9 mouse cellular contexts compared by ENCODE assay signal in the genomic region with DNA sequence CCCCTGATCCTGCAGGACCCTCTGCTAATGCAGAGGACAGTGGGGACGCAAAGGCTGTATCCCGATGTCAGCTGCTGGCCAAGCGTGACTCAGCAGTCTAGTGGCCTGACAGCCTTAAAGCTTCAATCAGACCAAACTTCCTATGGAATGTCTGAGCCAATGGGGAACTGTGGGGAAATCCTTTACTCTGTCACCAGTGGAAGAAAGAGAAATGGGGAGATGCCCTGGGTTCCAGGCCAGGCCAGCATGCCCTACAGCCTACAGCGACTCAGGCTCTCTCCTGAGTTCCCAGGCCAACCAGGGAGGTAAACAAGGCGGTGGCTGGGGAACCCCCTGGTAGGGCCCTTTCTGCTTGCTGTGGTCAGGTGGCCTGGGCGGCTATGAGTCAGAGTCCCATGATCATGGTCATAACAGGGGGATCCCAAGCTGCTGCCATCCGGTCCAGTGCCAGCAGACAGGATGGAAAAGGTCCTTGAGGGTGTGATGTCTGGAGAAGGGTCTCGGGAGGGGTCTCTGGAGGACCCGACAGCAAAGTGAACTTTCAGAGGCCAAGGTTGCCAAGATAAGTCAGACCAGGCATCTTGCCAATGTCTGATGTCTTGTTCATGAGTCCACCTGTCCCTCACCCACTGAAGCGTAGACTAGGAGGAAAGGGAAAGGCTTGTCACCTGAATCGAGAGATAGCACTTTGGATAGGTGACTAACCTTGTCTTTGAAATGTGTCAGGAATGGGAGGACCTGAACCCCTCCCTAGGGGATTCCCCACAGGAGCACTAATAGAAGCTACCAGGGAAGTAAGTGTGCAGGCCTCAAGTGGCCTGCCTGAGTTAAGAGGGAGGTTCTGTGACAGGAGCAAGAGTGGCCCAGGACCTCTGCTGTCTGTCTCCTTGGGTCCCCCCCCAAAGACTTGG. TPM values are rescaled to one million over a fixed set of nuclear protein-coding genes. Genes with fewer than 3 reads are reported as not detected.
DNase-seq lines count a peak whose midpoint lies in the region; ATAC-seq lines count a peak whose summit lies in the region.
"Had no signal": no experiment of that assay in that cellular context is flagged by ENCODE, and none has a peak within 500 bp of the region (broad histone marks: within the 10 kb centered on the region; RNA-seq: fewer than 3 reads in every experiment).

No protein-coding gene starts in this region.

- peaks cover 62% of the 10 kb centered on the region for H3K4me1 ChIP-seq in kidney, embryonic 15.5 days
- peaks cover 76% of the 10 kb centered on the region for H3K4me1 ChIP-seq in megakaryocyte, embryonic 14.5 days
- peaks cover 22% of the 10 kb centered on the region for H3K4me1 ChIP-seq in hindbrain, embryonic 12.5 days

- no peaks in the 10 kb centered on the region; the same call in 1 of the 2 replicates for H3K36me3 ChIP-seq in kidney, embryonic 15.5 days
- peaks cover 23% of the 10 kb centered on the region for H3K36me3 ChIP-seq in megakaryocyte, embryonic 14.5 days (replicated peaks; ENCODE audit: low read length)
- 0 out of 2 replicates have a peak, but pooled peaks cover under 1% of the 10 kb centered on the region for H3K36me3 ChIP-seq in hindbrain, embryonic 12.5 days

- DNase-seq in retina, postnatal 1 day = peak; percentile 53
- no peak for DNase-seq in retina, embryonic 14.5 days (ENCODE audit: low spot score)
- peak; percentile 85 for DNase-seq in adrenal gland, postnatal 25 days
- DNase-seq in heart, adult 18-20 months = peak; percentile 92 to 93

- 0 out of 2 replicates have a peak overlapping the region, but pooled peaks have one; percentile 1 for H3K4me2 ChIP-seq in kidney, embryonic 15.5 days
- H3K4me2 ChIP-seq in hindbrain, embryonic 12.5 days (replicated peaks) = no peak overlapping the region
- H3K4me2 ChIP-seq: lung, embryonic 15.5 days had no signal

- no peaks in the 10 kb centered on the region for H3K27me3 ChIP-seq in kidney, embryonic 15.5 days
- no peaks in the 10 kb centered on the region for H3K27me3 ChIP-seq in megakaryocyte, embryonic 14.5 days (replicated peaks)
- no peaks in the 10 kb centered on the region; the same call in 1 of the 2 replicates for H3K27me3 ChIP-seq in hindbrain, embryonic 12.5 days
- H3K27me3 ChIP-seq: lung, embryonic 15.5 days had no signal

- no peak overlapping the region for H3K4me3 ChIP-seq in kidney, embryonic 15.5 days (replicated peaks)
- peak overlapping the region; percentile 84 for H3K4me3 ChIP-seq in megakaryocyte, embryonic 14.5 days (replicated peaks)
- no peak overlapping the region for H3K4me3 ChIP-seq in hindbrain, embryonic 12.5 days
- H3K4me3 ChIP-seq: lung, embryonic 15.5 days had no signal

- H3K27ac ChIP-seq in kidney, embryonic 15.5 days = peak overlapping the region; percentile 55
- H3K27ac ChIP-seq in hindbrain, embryonic 12.5 days = no peak overlapping the region
- H3K27ac ChIP-seq: lung, embryonic 15.5 days had no signal

- ATAC-seq in kidney, embryonic 15.5 days (replicated peaks; ENCODE audit: low FRiP score) = 0 out of 2 replicates have a peak, but pooled peaks have one; percentile 1
- no peak for ATAC-seq in erythroblast, adult 5-6 weeks (replicated peaks; ENCODE audit: low FRiP score, poor library complexity, severe bottlenecking)
- no peak for ATAC-seq in hindbrain, embryonic 12.5 days (ENCODE audit: low FRiP score)

- 46% methylated on average over 11 of the region's 11 CpGs for WGBS in kidney, embryonic 15.5 days
- WGBS in hindbrain, embryonic 12.5 days = 76% methylated on average over 11 of the region's 11 CpGs

- no peak overlapping the region for H3K9ac ChIP-seq in kidney, embryonic 15.5 days
- H3K9ac ChIP-seq in hindbrain, embryonic 12.5 days = no peak overlapping the region
- H3K9ac ChIP-seq: lung, embryonic 15.5 days had no signal

- no peaks in the 10 kb centered on the region for H3K9me3 ChIP-seq in kidney, embryonic 15.5 days (replicated peaks)
- H3K9me3 ChIP-seq in megakaryocyte, embryonic 14.5 days = no peaks in the 10 kb centered on the region
- no peaks in the 10 kb centered on the region for H3K9me3 ChIP-seq in hindbrain, embryonic 12.5 days (replicated peaks)
- H3K9me3 ChIP-seq: lung, embryonic 15.5 days had no signal

RNA-seq across cellular contexts. Expression of a gene that starts 2.4 kb away (rescaled TPM):
- 138 and 161 TPM in 2 replicates for total RNA-seq in adrenal gland, postnatal 25 days (2021)
- 10 to 100 TPM; 70.3 to 79.9 TPM for total RNA-seq in heart, adult 18-20 months (2021)
- polyA plus RNA-seq in kidney, embryonic 15.5 days (2015; fragmentation: Nextera tagmentation; extraction: Ambion mirVana) = 37.3 and 37.5 TPM in 2 replicates
- 119 and 130 TPM in 2 replicates for polyA plus RNA-seq in megakaryocyte, embryonic 14.5 days (2012; ENCODE audit: insufficient read depth, low replicate concordance)
- total RNA-seq in erythroblast, adult 5-6 weeks (2015; ENCODE audit: low replicate concordance) = 7.1 and 7.7 TPM in 2 replicates
- total RNA-seq in erythroblast, adult 5-6 weeks (2017; ENCODE audit: low replicate concordance) = 5.1 and 10.0 TPM in 2 replicates
- 45.1 and 52.8 TPM in 2 replicates for polyA plus RNA-seq in hindbrain, embryonic 12.5 days (2016; fragmentation: Nextera tagmentation; extraction: Ambion mirVana)

RNA-seq across cellular contexts. Expression of a gene that starts 2.5 kb away (rescaled TPM):
- 784 and 1,020 TPM in 2 replicates for total RNA-seq in adrenal gland, postnatal 25 days (2021)
- 100 to 1,000 TPM; 367 to 455 TPM for total RNA-seq in heart, adult 18-20 months (2021)
- 233 and 259 TPM in 2 replicates for polyA plus RNA-seq in kidney, embryonic 15.5 days (2015; fragmentation: Nextera tagmentation; extraction: Ambion mirVana)
- 154 and 155 TPM in 2 replicates for polyA plus RNA-seq in megakaryocyte, embryonic 14.5 days (2012; ENCODE audit: insufficient read depth, low replicate concordance)
- total RNA-seq in erythroblast, adult 5-6 weeks (2015; ENCODE audit: low replicate concordance) = 101 and 109 TPM in 2 replicates
- 596 and 621 TPM in 2 replicates for total RNA-seq in erythroblast, adult 5-6 weeks (2017; ENCODE audit: low replicate concordance)
- polyA plus RNA-seq in hindbrain, embryonic 12.5 days (2016; fragmentation: Nextera tagmentation; extraction: Ambion mirVana) = 231 and 234 TPM in 2 replicates

RNA-seq across cellular contexts. Expression of a gene that starts 25.3 kb away (rescaled TPM):
- 6.2 and 7.5 TPM in 2 replicates for total RNA-seq in adrenal gland, postnatal 25 days (2021)
- 10 to 100 TPM in 1 of 2 experiments, 1 to 10 TPM in 1; 5.9 to 10.2 TPM for total RNA-seq in heart, adult 18-20 months (2021)
- 1.4 and 1.9 TPM in 2 replicates for polyA plus RNA-seq in kidney, embryonic 15.5 days (2015; fragmentation: Nextera tagmentation; extraction: Ambion mirVana)
- 10.5 and 22.9 TPM in 2 replicates for polyA plus RNA-seq in megakaryocyte, embryonic 14.5 days (2012; ENCODE audit: insufficient read depth, low replicate concordance)
- total RNA-seq in erythroblast, adult 5-6 weeks (2015; ENCODE audit: low replicate concordance) = not detected in 2 replicates
- 2.2 TPM in 1 of 2 replicates, not detected in the other for total RNA-seq in erythroblast, adult 5-6 weeks (2017; ENCODE audit: low replicate concordance)
- 0.61 and 1.3 TPM in 2 replicates for polyA plus RNA-seq in hindbrain, embryonic 12.5 days (2016; fragmentation: Nextera tagmentation; extraction: Ambion mirVana)

RNA-seq across cellular contexts. Expression of a gene that starts 38.9 kb away (rescaled TPM):
- 10.5 and 15.0 TPM in 2 replicates for total RNA-seq in adrenal gland, postnatal 25 days (2021)
- total RNA-seq in heart, adult 18-20 months (2021) = 1 to 10 TPM; 2.4 to 3.0 TPM
- 19.3 and 20.0 TPM in 2 replicates for polyA plus RNA-seq in kidney, embryonic 15.5 days (2015; fragmentation: Nextera tagmentation; extraction: Ambion mirVana)
- 3.7 TPM in 1 of 2 replicates, not detected in the other for polyA plus RNA-seq in megakaryocyte, embryonic 14.5 days (2012; ENCODE audit: insufficient read depth, low replicate concordance)
- total RNA-seq in erythroblast, adult 5-6 weeks (2015; ENCODE audit: low replicate concordance) = 6.7 and 9.8 TPM in 2 replicates
- total RNA-seq in erythroblast, adult 5-6 weeks (2017; ENCODE audit: low replicate concordance) = 2.8 and 4.0 TPM in 2 replicates
- polyA plus RNA-seq in hindbrain, embryonic 12.5 days (2016; fragmentation: Nextera tagmentation; extraction: Ambion mirVana) = 21.1 and 22.2 TPM in 2 replicates

Comparison
In these comparisons a context has a peak if more than half of its experiments do, and no peak if none do; other contexts are left out.
1. RNA of a gene that starts 2.4 kb away (total RNA-seq): 138 to 161 TPM in adrenal gland, postnatal 25 days and 70.3 to 79.9 TPM in heart, adult 18-20 months; 5.1 to 10.0 TPM in erythroblast, adult 5-6 weeks; every median in the first group is over 4 times any median in the second.